Mouse (Mus musculus) ES-Bruce4 (cell line): ENCODE measurements around the gene H2afj. TPM values are rescaled to one million over a fixed set of nuclear protein-coding genes. Genes with fewer than 3 reads are reported as not detected.

Source experiments
- H3K27ac ChIP-seq: 2 replicates; pipeline ENCODE4 v1.5.1; 2012; ENCODE audit warnings: low read length, inconsistent platforms; ENCODE audit not compliant: insufficient read depth
- H3K27me3 ChIP-seq: 2 replicates; pipeline ENCODE4 v1.6.1; 2012; ENCODE audit warnings: mild to moderate bottlenecking, low read length, inconsistent platforms; ENCODE audit not compliant: control insufficient read depth, poor library complexity, insufficient read depth, severe bottlenecking
- H3K36me3 ChIP-seq: 2 replicates; pipeline ENCODE4 v1.6.1; 2012; ENCODE audit warnings: inconsistent platforms, mild to moderate bottlenecking, low read length, moderate library complexity; ENCODE audit not compliant: control insufficient read depth, poor library complexity, insufficient read depth, severe bottlenecking
- H3K4me1 ChIP-seq: one replicate; pipeline ENCODE4 v1.8.1; 2011; ENCODE audit warnings: low read length; ENCODE audit not compliant: control insufficient read depth, insufficient read depth
- H3K4me3 ChIP-seq: 2 replicates; pipeline ENCODE4 v1.5.1; 2011; ENCODE audit warnings: low read depth, mild to moderate bottlenecking, low read length
- H3K9ac ChIP-seq: 2 replicates; pipeline ENCODE4 v1.6.1; 2012; ENCODE audit warnings: low read depth, mild to moderate bottlenecking, inconsistent platforms; ENCODE audit not compliant: poor library complexity, severe bottlenecking
- H3K9me3 ChIP-seq: replicated peaks from 2 replicates; pipeline ENCODE4 v1.6.1; 2012; ENCODE audit warnings: mild to moderate bottlenecking, low read length, inconsistent platforms; ENCODE audit not compliant: control insufficient read depth, poor library complexity, insufficient read depth, severe bottlenecking
- CTCF ChIP-seq: IDR thresholded peaks from one replicate; pipeline ENCODE4 v1.8.1; 2011; ENCODE audit warnings: low read depth, low read length
- EP300 ChIP-seq: IDR thresholded peaks from 2 replicates; pipeline ENCODE4 v1.6.1; 2011; ENCODE audit warnings: low read depth, low read length; ENCODE audit not compliant: insufficient read depth
- POLR2A ChIP-seq: IDR thresholded peaks from one replicate; pipeline ENCODE4 v1.8.1; 2011; ENCODE audit warnings: low read length; ENCODE audit not compliant: insufficient read depth
- polyA plus RNA-seq: library from polyadenylated mRNA; stranded (reverse); fragments of >200 nt; gene quantifications from 2 replicates; pipeline ENCODE4 v1.2.4, GENCODE M21; 2011; ENCODE audit warnings: low read depth; ENCODE audit not compliant: missing spikeins, insufficient read depth, insufficient read length

The H2afj gene
- polyA plus RNA-seq, 1 experiment: 34.3 TPM

- no peaks in the 10 kb centered on the region for H3K27me3 ChIP-seq
- peak overlapping the region; percentile 76 for H3K9ac ChIP-seq
- TF ChIP-seq POLR2A (no peak), EP300 (no peak), CTCF (no peak)
- H3K9me3 ChIP-seq: no peaks in the 10 kb centered on the region
- peak overlapping the region; percentile 33 for H3K27ac ChIP-seq
- H3K4me1 ChIP-seq: peaks cover 8% of the 10 kb centered on the region
- H3K36me3 ChIP-seq: peaks cover 11% of the 10 kb centered on the region
- peak overlapping the region; percentile 77 for H3K4me3 ChIP-seq
These were observed 595 bp downstream of the H2afj start for GRCm38 (mm10) chr6:136808631-136809046.

- Histone ChIP-seq H3K36me3 (peaks cover 16% of the 10 kb centered on the region), H3K27me3 (no peaks in the 10 kb centered on the region), H3K9me3 (no peaks in the 10 kb centered on the region), H3K4me1 (peaks cover 8% of the 10 kb centered on the region), H3K27ac (no peak overlapping the region; the same call in 1 of the 2 replicates), H3K9ac (peak overlapping the region; percentile 76), H3K4me3 (peak overlapping the region; percentile 77)
- TF ChIP-seq EP300 (no peak), POLR2A (no peak), CTCF (no peak)
These were observed 1.0 kb downstream of the H2afj start for GRCm38 (mm10) chr6:136809077-136809476.

DNA sequence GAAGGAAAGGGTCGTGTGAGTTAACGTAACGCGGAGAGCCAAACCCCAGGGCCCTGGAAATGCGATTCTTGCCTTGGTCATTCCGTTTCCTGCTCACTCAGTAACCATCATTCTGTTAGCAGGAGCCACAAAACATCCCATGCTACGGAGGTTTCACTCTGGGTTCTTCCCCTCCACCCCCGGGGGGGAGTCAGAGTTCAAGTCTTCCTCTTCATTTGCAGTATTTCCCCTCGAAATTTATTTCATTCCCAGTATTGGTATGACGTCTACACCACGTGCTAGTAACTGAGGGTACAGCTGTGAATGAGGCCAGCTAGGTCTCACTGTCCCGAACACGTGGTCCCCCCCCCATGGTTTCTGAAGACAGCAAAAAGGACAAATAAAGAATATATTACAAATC, 1.6 kb downstream of the H2afj start:
- Histone ChIP-seq H3K9me3 (no peaks in the 10 kb centered on the region), H3K4me1 (peaks cover 8% of the 10 kb centered on the region), H3K27me3 (no peaks in the 10 kb centered on the region), H3K36me3 (peaks cover 22% of the 10 kb centered on the region), H3K9ac (peak overlapping the region; percentile 76), H3K27ac (no peak overlapping the region), H3K4me3 (peak overlapping the region; percentile 77)
- TF ChIP-seq CTCF (no peak), EP300 (no peak), POLR2A (no peak)

DNA sequence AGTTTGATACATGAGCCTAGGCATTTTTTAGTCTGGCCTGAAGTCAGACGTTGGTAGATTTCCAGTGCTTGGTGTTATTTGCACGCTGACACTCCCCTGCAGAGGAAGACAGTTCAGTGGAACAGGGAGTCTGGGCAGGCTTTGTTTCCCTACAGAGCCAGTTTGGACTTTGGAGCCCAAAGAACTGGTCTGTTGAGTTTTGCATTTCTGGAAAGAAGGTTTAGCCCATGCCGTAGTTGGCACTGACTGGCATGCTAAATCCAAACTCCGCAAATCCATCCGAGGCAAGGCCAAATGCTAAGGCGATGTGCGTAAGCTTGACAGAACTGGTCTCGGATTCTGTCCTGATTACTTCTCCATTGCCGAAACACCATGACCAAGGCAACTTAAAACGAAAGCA, 3.2 kb downstream of the H2afj start:
- H3K9ac ChIP-seq: no peak overlapping the region
- TF ChIP-seq CTCF: no peak
- no peak for TF ChIP-seq EP300
- no peak for TF ChIP-seq POLR2A
- peak overlapping the region; percentile 5; the same call in 1 of the 2 replicates for H3K27ac ChIP-seq
- peaks cover 35% of the 10 kb centered on the region for H3K36me3 ChIP-seq
- H3K27me3 ChIP-seq: no peaks in the 10 kb centered on the region
- H3K4me3 ChIP-seq: no peak overlapping the region
- no peaks in the 10 kb centered on the region for H3K9me3 ChIP-seq
- H3K4me1 ChIP-seq: peaks cover 8% of the 10 kb centered on the region

DNA sequence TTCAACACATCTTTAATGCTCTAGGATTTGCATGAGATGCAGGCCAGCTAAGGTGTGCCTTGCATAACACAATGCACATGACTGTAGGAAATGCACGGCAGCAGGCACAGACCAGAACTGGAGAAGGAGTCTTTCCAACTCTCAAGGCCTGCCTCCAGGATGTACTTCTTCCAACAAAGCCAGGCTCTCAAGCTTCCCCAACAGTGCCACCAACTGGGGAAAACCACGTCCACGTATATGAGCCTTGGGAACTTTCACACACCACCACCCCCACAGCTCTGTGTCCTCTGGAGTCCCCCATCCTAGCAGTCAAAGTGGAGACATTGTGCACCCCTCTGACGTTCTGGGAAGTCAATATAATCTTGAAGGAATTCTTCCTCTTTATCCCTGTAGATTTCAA, 5.1 kb downstream of the H2afj start:
- H3K4me3 ChIP-seq: no peak overlapping the region
- no peak overlapping the region for H3K9ac ChIP-seq
- peaks cover 50% of the 10 kb centered on the region for H3K36me3 ChIP-seq
- no peak overlapping the region for H3K27ac ChIP-seq
- TF ChIP-seq CTCF (peak; percentile 41), EP300 (no peak)
- H3K9me3 ChIP-seq: no peaks in the 10 kb centered on the region
- H3K4me1 ChIP-seq: peaks cover 3% of the 10 kb centered on the region
- H3K27me3 ChIP-seq: no peaks in the 10 kb centered on the region

DNA sequence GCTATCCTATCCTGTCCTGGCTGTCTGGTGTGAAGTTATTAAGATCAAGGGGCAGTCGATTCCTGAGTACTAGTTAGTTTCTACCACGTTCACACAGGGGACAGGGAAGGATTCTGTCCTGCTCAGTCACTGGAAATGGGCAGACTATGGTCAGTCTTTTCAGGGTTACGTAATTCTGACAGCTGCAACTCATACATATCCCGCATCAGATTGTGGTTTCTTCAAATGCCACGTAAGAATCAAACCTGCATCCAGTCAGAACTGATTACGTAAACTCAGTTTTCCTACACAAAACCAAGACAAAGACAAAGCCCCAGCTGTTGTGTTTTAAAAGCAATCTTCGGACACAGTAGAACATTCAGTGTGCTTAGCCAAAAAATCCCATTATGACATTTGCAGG, 7.3 kb downstream of the H2afj start:
- TF ChIP-seq CTCF: no peak
- TF ChIP-seq EP300: no peak
- TF ChIP-seq POLR2A: no peak
- Histone ChIP-seq H3K9me3 (no peaks in the 10 kb centered on the region), H3K27me3 (no peaks in the 10 kb centered on the region), H3K9ac (no peak overlapping the region), H3K4me3 (no peak overlapping the region), H3K4me1 (peaks cover 2% of the 10 kb centered on the region), H3K27ac (no peak overlapping the region), H3K36me3 (peaks cover 63% of the 10 kb centered on the region)
